Mouse (Mus musculus) stomach, postnatal 0 days (tissue): ENCODE results near the gene Kif6. TPM values are rescaled to one million over a fixed set of nuclear protein-coding genes. Genes with fewer than 3 reads are reported as not detected.

Experiments
- ATAC-seq: fragments of 200-750 bp; cut with Nextera tagmentation; 2 replicates; pipeline ENCODE4 v1.8.0; 2017; ENCODE audit not compliant: low FRiP score, low TSS enrichment
- DNase-seq: peaks from one replicate; pipeline ENCODE4 v3.0.0-alpha.2; 2016; ENCODE audit warnings: low spot score
- H3K27ac ChIP-seq: fragments of 300-500 bp; sonication (generic); replicated peaks from 2 replicates; pipeline ENCODE4 v1.5.1; 2014; ENCODE audit warnings: mild to moderate bottlenecking, control low read depth
- H3K27me3 ChIP-seq: fragments of 300-500 bp; sonication (generic); 2 replicates; pipeline ENCODE4 v1.6.1; 2014; ENCODE audit warnings: low read length; ENCODE audit not compliant: control insufficient read depth, insufficient read depth
- H3K36me3 ChIP-seq: fragments of 300-500 bp; sonication (generic); 2 replicates; pipeline ENCODE4 v1.6.1; 2014; ENCODE audit warnings: low read length, mixed read lengths; ENCODE audit not compliant: control insufficient read depth, insufficient read depth
- H3K4me1 ChIP-seq: fragments of 300-500 bp; sonication (generic); replicated peaks from 2 replicates; pipeline ENCODE4 v1.6.1; 2014; ENCODE audit warnings: antibody characterized with exemption; ENCODE audit not compliant: control insufficient read depth, insufficient read depth
- H3K4me2 ChIP-seq: fragments of 300-500 bp; sonication (generic); replicated peaks from 2 replicates; pipeline ENCODE4 v1.6.1; 2014; ENCODE audit warnings: low read depth, mild to moderate bottlenecking, control low read depth, moderate library complexity
- H3K4me3 ChIP-seq: fragments of 300-500 bp; sonication (generic); 2 replicates; pipeline ENCODE4 v1.5.1; 2014; ENCODE audit warnings: low read depth, low read length, control low read depth
- H3K9ac ChIP-seq: fragments of 300-500 bp; sonication (generic); 2 replicates; pipeline ENCODE4 v1.6.1; 2014; ENCODE audit warnings: mild to moderate bottlenecking, low read length, control low read depth, mixed read lengths
- H3K9me3 ChIP-seq: fragments of 300-500 bp; sonication (generic); 2 replicates; pipeline ENCODE4 v1.6.1; 2016; ENCODE audit warnings: low read length; ENCODE audit not compliant: control insufficient read depth
- CTCF ChIP-seq: IDR thresholded peaks from 2 replicates; pipeline ENCODE4 v1.5.1; 2016; ENCODE audit warnings: antibody characterized with exemption, low read depth, mild to moderate bottlenecking, moderate library complexity
- EP300 ChIP-seq: optimal IDR thresholded peaks from 2 replicates; pipeline ENCODE3; 2016; ENCODE audit warnings: antibody characterized with exemption
- WGBS: fragments of 180-500 bp; shearing (Covaris S2); extraction: QIAGEN DNeasy Blood & Tissue Kit; methylation state at CpG from one replicate; pipeline ENCODE4 v1.1.7; 2014; 5-methylcytosine and 5-hydroxymethylcytosine counted together
- polyA plus RNA-seq: library from polyadenylated mRNA; unstranded; fragments of >200 nt; fragmentation: Nextera tagmentation; extraction: Ambion mirVana; gene quantifications from 2 replicates; pipeline ENCODE4 v1.2.1, GENCODE M21; 2015

Gene Kif6
- polyA plus RNA-seq = 0.42 and 0.85 TPM in 2 replicates

DNA sequence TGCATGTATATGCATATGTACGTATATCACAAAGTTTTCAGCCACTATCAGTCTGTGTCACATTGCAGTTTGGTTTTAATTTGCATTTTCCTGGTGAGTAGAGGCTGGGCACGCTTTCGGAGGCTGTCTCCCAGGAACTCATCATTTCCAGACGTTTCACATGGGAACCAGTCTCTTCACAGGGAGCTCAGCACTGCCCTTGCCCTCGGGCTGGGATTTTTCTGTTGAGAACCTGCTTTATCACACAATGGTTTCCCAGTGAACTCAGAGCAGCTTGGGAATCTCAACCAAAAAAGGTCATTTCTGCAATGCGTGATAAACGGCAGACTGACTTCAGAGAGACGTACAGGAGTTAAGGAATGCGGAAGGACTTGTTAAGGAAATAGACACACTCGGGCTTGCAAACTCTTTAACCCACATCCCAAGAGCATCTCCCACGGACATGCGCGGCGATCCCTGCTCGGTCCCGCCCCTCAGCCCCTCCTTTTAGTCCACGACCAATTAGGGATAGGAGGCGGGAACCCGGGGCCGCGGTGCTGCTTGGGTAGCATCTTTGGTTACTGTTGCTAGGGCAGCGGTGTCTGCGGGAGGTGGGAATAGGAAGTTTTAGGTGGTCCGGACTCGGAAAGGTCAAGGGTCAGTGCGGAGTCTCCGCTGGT is at the start of gene Kif6:
TSS of gene Kif6 (plus strand) at position 560 of the 659 bp plus-strand sequence.
- Histone ChIP-seq H3K36me3 (no peaks in the 10 kb centered on the region), H3K27ac (peak within 1 kb of the TSS; percentile 63; the same call in 1 of the 2 replicates), H3K4me2 (peak within 1 kb of the TSS; percentile 96), H3K4me1 (0 out of 2 replicates have a peak, but pooled peaks cover 2% of the 10 kb centered on the region), H3K4me3 (peak within 1 kb of the TSS; percentile 48), H3K27me3 (no peaks in the 10 kb centered on the region), H3K9me3 (no peaks in the 10 kb centered on the region), H3K9ac (peak within 1 kb of the TSS; percentile 59)
- 1% methylated on average over 27 of the region's 27 CpGs for WGBS
- TF ChIP-seq EP300 = no peak
- no peak for TF ChIP-seq CTCF
- DNase-seq = peak; percentile 77
- ATAC-seq = peak; percentile 94

DNA sequence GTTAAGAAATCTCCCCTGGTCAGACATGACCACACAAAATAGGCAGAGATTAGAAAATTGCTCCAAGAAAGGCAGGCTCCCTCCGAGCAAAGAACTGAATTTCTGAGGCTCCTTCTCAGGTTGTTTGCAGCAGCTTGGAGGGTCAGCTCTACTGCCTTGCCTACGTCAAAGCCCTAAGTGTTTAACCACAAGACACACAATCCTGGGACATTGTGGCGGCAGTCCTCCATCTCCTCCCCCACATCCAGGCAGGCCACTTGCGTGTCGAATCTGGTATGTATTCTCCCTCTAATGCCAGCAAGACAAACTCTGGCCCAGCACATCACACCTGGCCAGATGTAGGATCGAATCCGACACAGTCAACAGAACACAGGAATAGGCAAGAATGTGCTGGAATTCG is 46.2 kb upstream of the Kif6 start:
- Histone ChIP-seq H3K27ac (no peak overlapping the region), H3K4me3 (no peak overlapping the region), H3K4me2 (no peak overlapping the region), H3K9me3 (no peaks in the 10 kb centered on the region), H3K36me3 (no peaks in the 10 kb centered on the region), H3K27me3 (no peaks in the 10 kb centered on the region), H3K4me1 (no peaks in the 10 kb centered on the region; the same call in 1 of the 2 replicates), H3K9ac (no peak overlapping the region)
- no peak for ATAC-seq
- no peak for DNase-seq
- WGBS = 75% methylated on average over 8 of the region's 8 CpGs
- TF ChIP-seq EP300 = no peak
- TF ChIP-seq CTCF = no peak

GRCm38 (mm10) chr17:49577321-49577720 is 37.6 kb upstream of the Kif6 start:
- Histone ChIP-seq H3K27me3 (no peaks in the 10 kb centered on the region), H3K27ac (no peak overlapping the region), H3K4me2 (no peak overlapping the region), H3K9ac (no peak overlapping the region), H3K4me1 (no peaks in the 10 kb centered on the region), H3K9me3 (no peaks in the 10 kb centered on the region), H3K4me3 (no peak overlapping the region), H3K36me3 (no peaks in the 10 kb centered on the region)
- DNase-seq (no peak), ATAC-seq (no peak)
- 89% methylated on average over 3 of the region's 3 CpGs for WGBS
- no peak for TF ChIP-seq EP300
- no peak for TF ChIP-seq CTCF

GRCm38 (mm10) chr17:49582471-49582870 is 32.5 kb upstream of the Kif6 start:
- 35% methylated on average over 11 of the region's 11 CpGs for WGBS
- ATAC-seq = peak; percentile 51; the same call in 1 of the 2 replicates
- no peak overlapping the region for H3K9ac ChIP-seq
- no peak overlapping the region for H3K4me2 ChIP-seq
- no peak overlapping the region for H3K27ac ChIP-seq
- H3K27me3 ChIP-seq = no peaks in the 10 kb centered on the region
- no peaks in the 10 kb centered on the region for H3K9me3 ChIP-seq
- DNase-seq = no peak
- no peaks in the 10 kb centered on the region for H3K4me1 ChIP-seq
- no peaks in the 10 kb centered on the region for H3K36me3 ChIP-seq
- TF ChIP-seq EP300 (no peak), CTCF (no peak)
- H3K4me3 ChIP-seq = no peak overlapping the region

GRCm38 (mm10) chr17:49590051-49590450 is 24.9 kb upstream of the Kif6 start:
- Histone ChIP-seq H3K27me3 (no peaks in the 10 kb centered on the region), H3K4me1 (no peaks in the 10 kb centered on the region), H3K4me2 (no peak overlapping the region), H3K4me3 (no peak overlapping the region), H3K27ac (no peak overlapping the region), H3K9me3 (no peaks in the 10 kb centered on the region), H3K36me3 (no peaks in the 10 kb centered on the region), H3K9ac (no peak overlapping the region)
- WGBS = 45% methylated on average over 8 of the region's 8 CpGs
- DNase-seq (no peak), ATAC-seq (no peak)
- TF ChIP-seq CTCF (no peak), EP300 (no peak)

GRCm38 (mm10) chr17:49605397-49605796 is 9.5 kb upstream of the Kif6 start:
- H3K9ac ChIP-seq = no peak overlapping the region
- H3K4me3 ChIP-seq = no peak overlapping the region
- H3K27me3 ChIP-seq = no peaks in the 10 kb centered on the region
- no peaks in the 10 kb centered on the region for H3K36me3 ChIP-seq
- no peaks in the 10 kb centered on the region for H3K4me1 ChIP-seq
- DNase-seq (no peak), ATAC-seq (no peak)
- WGBS = 74% methylated on average over 4 of the region's 4 CpGs
- TF ChIP-seq CTCF (peak; percentile 21), EP300 (no peak)
- no peak overlapping the region for H3K27ac ChIP-seq
- H3K4me2 ChIP-seq = no peak overlapping the region
- H3K9me3 ChIP-seq = no peaks in the 10 kb centered on the region
